Mouse (Mus musculus): Measurements from ENCODE around the gene Lix1l. TPM values are rescaled to one million over a fixed set of nuclear protein-coding genes. Genes with fewer than 3 reads are reported as not detected.

The Lix1l gene
- polyA plus RNA-seq, 1 experiment = 24.2 TPM

DNA sequence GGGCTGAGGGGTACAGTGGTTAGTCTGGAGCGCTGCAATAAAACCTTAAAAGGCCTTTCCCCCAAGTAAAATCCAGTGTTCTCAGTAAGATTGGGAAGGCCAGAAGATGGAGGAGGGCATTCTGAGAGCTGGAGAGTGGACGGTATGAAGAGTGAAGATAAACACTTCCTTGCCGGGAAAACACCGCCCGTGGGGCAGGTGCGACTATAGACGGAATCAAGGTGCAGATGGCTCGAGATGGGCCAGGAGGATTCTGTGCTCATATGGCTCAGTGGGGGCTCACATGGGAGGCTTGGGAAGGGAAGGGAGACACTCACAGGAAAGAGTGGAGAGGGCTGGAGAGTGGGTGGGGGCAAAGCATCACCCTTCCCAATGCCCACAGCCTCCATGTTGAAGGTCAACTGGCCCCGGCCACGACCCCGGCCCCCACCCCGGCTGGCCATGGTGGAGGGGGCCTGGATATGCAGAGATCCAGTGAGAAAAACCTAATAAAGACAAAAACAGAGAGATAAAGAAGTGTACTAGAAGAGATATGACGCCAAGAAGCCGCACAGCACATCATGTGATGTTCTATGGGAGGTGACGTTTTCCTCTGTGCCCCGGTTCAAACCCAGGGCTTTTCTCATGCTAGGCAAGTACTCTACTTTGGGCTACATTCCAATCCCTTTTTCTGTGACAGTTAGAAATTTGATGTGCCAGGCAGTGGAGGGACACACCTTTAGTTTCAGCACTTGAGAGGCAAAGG lies 19.0 kb upstream of the Lix1l start:
- H3K4me3 ChIP-seq (ENCODE audit: insufficient read depth, poor library complexity, severe bottlenecking) = no peak overlapping the region
- H3K79me3 ChIP-seq (ENCODE audit: low read depth) = no peaks in the 10 kb centered on the region
- TF ChIP-seq USF1 (IDR thresholded peaks at IDR 0.05; ENCODE audit: low read depth) (no peak), MYOD1 (IDR thresholded peaks at IDR 0.05; ENCODE audit: control insufficient read depth, insufficient read length, low read depth) (no peak), MAX (IDR thresholded peaks at IDR 0.05) (no peak), MYOG (IDR thresholded peaks at IDR 0.05; ENCODE audit: control insufficient read depth, extremely low read depth, insufficient read length) (no peak), CTCF (IDR thresholded peaks at IDR 0.05; ENCODE audit: control insufficient read depth, insufficient read depth, insufficient read length) (no peak), CEBPB (IDR thresholded peaks at IDR 0.05; ENCODE audit: low read depth) (no peak), FOSL1 (IDR thresholded peaks at IDR 0.05; ENCODE audit: insufficient read depth, low read length, poor library complexity, severe bottlenecking) (no peak)
- H3K27me3 ChIP-seq (ENCODE audit: control insufficient read depth, insufficient read depth, insufficient read length) = no peaks in the 10 kb centered on the region
- no peaks in the 10 kb centered on the region for H3K79me2 ChIP-seq (ENCODE audit: control insufficient read depth, insufficient read depth)
- H3K36me3 ChIP-seq (ENCODE audit: control insufficient read depth, insufficient read depth) = no peaks in the 10 kb centered on the region
- no peak overlapping the region for H3ac ChIP-seq (ENCODE audit: control insufficient read depth, insufficient read length, low read depth)

DNA sequence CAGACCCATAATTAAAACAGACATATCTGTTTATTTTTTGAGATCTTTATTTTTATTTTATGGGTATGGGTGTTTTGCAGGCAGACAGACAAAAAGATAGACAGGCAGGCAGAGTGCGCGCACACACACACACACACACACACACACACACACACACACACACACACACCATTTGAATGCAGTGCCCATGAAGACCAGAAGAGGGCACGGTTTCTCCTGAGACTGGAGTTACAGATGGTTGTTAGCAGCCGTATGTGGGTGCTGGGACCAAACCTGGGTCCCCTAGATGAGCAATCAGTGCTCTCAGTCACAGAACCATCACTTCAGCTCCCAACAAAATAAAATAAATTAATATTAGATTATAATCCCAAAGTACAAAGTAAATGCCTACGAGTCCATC lies 17.6 kb upstream of the Lix1l start:
- H3K4me3 ChIP-seq (ENCODE audit: insufficient read depth, poor library complexity, severe bottlenecking) = no peak overlapping the region
- no peaks in the 10 kb centered on the region for H3K79me2 ChIP-seq (ENCODE audit: control insufficient read depth, insufficient read depth)
- H3K79me3 ChIP-seq (ENCODE audit: low read depth) = no peaks in the 10 kb centered on the region
- no peaks in the 10 kb centered on the region for H3K27me3 ChIP-seq (ENCODE audit: control insufficient read depth, insufficient read depth, insufficient read length)
- TF ChIP-seq FOSL1 (IDR thresholded peaks at IDR 0.05; ENCODE audit: insufficient read depth, low read length, poor library complexity, severe bottlenecking) (no peak), MYOD1 (IDR thresholded peaks at IDR 0.05; ENCODE audit: control insufficient read depth, insufficient read length, low read depth) (no peak), USF1 (IDR thresholded peaks at IDR 0.05; ENCODE audit: low read depth) (no peak), CTCF (IDR thresholded peaks at IDR 0.05; ENCODE audit: control insufficient read depth, insufficient read depth, insufficient read length) (no peak), MYOG (IDR thresholded peaks at IDR 0.05; ENCODE audit: control insufficient read depth, extremely low read depth, insufficient read length) (no peak)
- H3K36me3 ChIP-seq (ENCODE audit: control insufficient read depth, insufficient read depth) = no peaks in the 10 kb centered on the region
- H3ac ChIP-seq (ENCODE audit: control insufficient read depth, insufficient read length, low read depth) = no peak overlapping the region

DNA sequence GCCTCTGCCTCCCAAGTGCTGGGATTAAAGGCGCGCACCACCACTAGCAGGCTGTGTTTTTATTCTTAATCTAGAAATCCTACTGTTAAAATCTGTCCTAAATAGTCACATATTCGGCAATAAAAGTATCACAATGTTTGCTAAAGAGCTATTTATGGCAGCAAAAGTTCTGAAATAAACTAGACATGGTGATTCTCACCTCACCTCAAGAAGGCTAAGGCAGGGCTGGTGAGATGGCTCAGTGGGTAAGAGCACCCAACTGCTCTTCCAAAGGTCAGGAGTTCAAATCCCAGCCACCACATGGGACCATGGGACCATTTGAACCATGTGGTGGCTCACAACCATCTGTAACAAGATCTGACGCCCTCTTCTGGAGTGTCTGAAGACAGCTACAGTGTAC lies 10.3 kb upstream of the Lix1l start:
- Histone ChIP-seq H3K79me2 (ENCODE audit: control insufficient read depth, insufficient read depth) (no peaks in the 10 kb centered on the region), H3K79me3 (ENCODE audit: low read depth) (no peaks in the 10 kb centered on the region), H3K4me3 (ENCODE audit: insufficient read depth, poor library complexity, severe bottlenecking) (no peak overlapping the region), H3ac (ENCODE audit: control insufficient read depth, insufficient read length, low read depth) (no peak overlapping the region), H3K27me3 (ENCODE audit: control insufficient read depth, insufficient read depth, insufficient read length) (no peaks in the 10 kb centered on the region), H3K36me3 (ENCODE audit: control insufficient read depth, insufficient read depth) (no peaks in the 10 kb centered on the region)
- no peak for TF ChIP-seq MYOD1 (IDR thresholded peaks at IDR 0.05; ENCODE audit: control insufficient read depth, insufficient read length, low read depth)
- TF ChIP-seq FOSL1 (IDR thresholded peaks at IDR 0.05; ENCODE audit: insufficient read depth, low read length, poor library complexity, severe bottlenecking) = no peak
- no peak for TF ChIP-seq CTCF (IDR thresholded peaks at IDR 0.05; ENCODE audit: control insufficient read depth, insufficient read depth, insufficient read length)
- TF ChIP-seq USF1 (IDR thresholded peaks at IDR 0.05; ENCODE audit: low read depth) = no peak
- TF ChIP-seq MYOG (IDR thresholded peaks at IDR 0.05; ENCODE audit: control insufficient read depth, extremely low read depth, insufficient read length) = no peak
- TF ChIP-seq MAX (IDR thresholded peaks at IDR 0.05) = no peak

- peak overlapping the region; percentile 52 for H3ac ChIP-seq (ENCODE audit: control insufficient read depth, insufficient read length, low read depth)
- H3K27me3 ChIP-seq (ENCODE audit: control insufficient read depth, insufficient read depth, insufficient read length) = no peaks in the 10 kb centered on the region
- no peaks in the 10 kb centered on the region for H3K79me3 ChIP-seq (ENCODE audit: low read depth)
- peak overlapping the region; percentile 56 for H3K4me3 ChIP-seq (ENCODE audit: insufficient read depth, poor library complexity, severe bottlenecking)
- H3K79me2 ChIP-seq (ENCODE audit: control insufficient read depth, insufficient read depth) = no peaks in the 10 kb centered on the region
- H3K36me3 ChIP-seq (ENCODE audit: control insufficient read depth, insufficient read depth) = no peaks in the 10 kb centered on the region
- TF ChIP-seq CEBPB (IDR thresholded peaks at IDR 0.05; ENCODE audit: low read depth) = no peak
- TF ChIP-seq MYOG (IDR thresholded peaks at IDR 0.05; ENCODE audit: control insufficient read depth, extremely low read depth, insufficient read length) = no peak
- no peak for TF ChIP-seq USF1 (IDR thresholded peaks at IDR 0.05; ENCODE audit: low read depth)
- TF ChIP-seq FOSL1 (IDR thresholded peaks at IDR 0.05; ENCODE audit: insufficient read depth, low read length, poor library complexity, severe bottlenecking) = no peak
- no peak for TF ChIP-seq CTCF (IDR thresholded peaks at IDR 0.05; ENCODE audit: control insufficient read depth, insufficient read depth, insufficient read length)
- no peak for TF ChIP-seq MYOD1 (IDR thresholded peaks at IDR 0.05; ENCODE audit: control insufficient read depth, insufficient read length, low read depth)
- no peak for TF ChIP-seq MAX (IDR thresholded peaks at IDR 0.05)
These were observed 7.6 kb upstream of the Lix1l start for GRCm38 (mm10) chr3:96593374-96593773.

- Histone ChIP-seq H3K79me2 (ENCODE audit: control insufficient read depth, insufficient read depth) (no peaks in the 10 kb centered on the region), H3K27me3 (ENCODE audit: control insufficient read depth, insufficient read depth, insufficient read length) (no peaks in the 10 kb centered on the region), H3K4me3 (ENCODE audit: insufficient read depth, poor library complexity, severe bottlenecking) (peak within 1 kb of the TSS; percentile 56), H3K79me3 (ENCODE audit: low read depth) (no peaks in the 10 kb centered on the region), H3ac (ENCODE audit: control insufficient read depth, insufficient read length, low read depth) (peak within 1 kb of the TSS; percentile 52), H3K36me3 (ENCODE audit: control insufficient read depth, insufficient read depth) (no peaks in the 10 kb centered on the region)
- TF ChIP-seq CTCF (IDR thresholded peaks at IDR 0.05; ENCODE audit: control insufficient read depth, insufficient read depth, insufficient read length) (peak; percentile 2), MAX (IDR thresholded peaks at IDR 0.05) (no peak)
These were observed 7.0 kb upstream of the Lix1l start, which contains the start of gene Polr3gl for GRCm38 (mm10) chr3:96593790-96594560. TSS of gene Polr3gl (minus strand) at chr3:96594181.
